Mouse (Mus musculus) ES-CJ7 (cell line): ENCODE measurements at regions not wholly inside any gene's neighbourhood (a gene's known extent, or its start where the extent isn't known, plus 50 kb on each side); places are given as distances from the start of the nearest gene placed in this dataset.

Experiments used
- DNase-seq: peaks from one replicate; pipeline ENCODE4 v3.0.0; 2011; ENCODE audit warnings: low read depth, low spot score

DNA sequence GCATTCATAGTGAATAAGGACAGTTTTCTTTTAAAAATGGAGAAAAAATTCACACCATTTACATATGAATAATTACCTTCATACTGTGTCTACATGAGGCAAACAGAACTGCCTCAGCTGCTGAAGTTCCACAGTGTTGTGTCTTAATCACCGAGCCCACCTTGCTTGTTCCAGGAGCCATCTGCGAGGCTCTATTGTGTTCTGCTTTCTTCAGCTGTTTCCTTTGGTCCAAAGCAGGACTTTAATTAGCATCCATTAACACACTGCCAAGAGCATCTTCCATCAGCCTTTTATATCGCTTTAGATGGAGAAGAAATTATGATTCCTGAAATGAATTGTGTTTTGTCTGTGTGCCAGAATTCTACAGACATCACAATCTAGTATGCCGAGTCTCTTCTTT is 3423.1 kb upstream of the Lrrc6 start:
- DNase-seq = no peak

DNA sequence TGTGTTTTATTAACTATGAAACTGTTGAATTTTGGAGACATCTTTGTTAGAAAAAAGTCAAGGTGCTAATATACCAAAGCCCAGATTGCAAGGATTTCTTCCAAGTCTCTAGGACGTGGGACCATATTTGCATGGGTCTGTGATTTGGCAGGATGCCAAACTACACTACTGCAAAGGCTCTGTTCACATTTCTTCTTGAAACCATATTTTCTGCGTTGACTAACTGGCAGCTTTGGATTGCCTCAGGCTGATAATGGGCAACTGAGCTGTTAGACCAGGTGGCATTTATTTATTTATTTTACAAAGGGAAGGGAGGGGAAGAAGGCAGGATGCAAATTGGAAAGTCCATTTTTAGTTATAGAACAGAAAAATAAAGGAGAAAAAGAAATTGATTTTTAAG is 3422.6 kb upstream of the Lrrc6 start:
- DNase-seq = no peak

DNA sequence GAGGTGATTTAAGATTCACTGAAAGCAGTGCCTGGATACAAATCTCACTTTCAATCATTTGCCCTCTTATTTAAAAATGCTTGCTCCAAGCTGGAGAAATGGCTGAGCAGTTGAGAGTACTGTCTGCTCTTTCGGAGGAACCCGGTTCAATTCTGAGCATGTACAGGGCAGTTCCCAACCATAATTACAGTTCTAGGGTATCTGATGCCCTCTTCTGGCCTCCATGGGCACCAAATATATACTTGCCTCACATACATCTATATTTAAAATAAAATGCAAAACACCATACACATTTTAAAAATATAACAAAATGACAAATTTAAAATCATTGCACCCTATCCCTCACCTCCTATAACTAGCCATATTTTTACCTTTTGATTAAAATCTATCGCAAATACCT is 3421.5 kb upstream of the Lrrc6 start:
- DNase-seq = peak; percentile 3

DNA sequence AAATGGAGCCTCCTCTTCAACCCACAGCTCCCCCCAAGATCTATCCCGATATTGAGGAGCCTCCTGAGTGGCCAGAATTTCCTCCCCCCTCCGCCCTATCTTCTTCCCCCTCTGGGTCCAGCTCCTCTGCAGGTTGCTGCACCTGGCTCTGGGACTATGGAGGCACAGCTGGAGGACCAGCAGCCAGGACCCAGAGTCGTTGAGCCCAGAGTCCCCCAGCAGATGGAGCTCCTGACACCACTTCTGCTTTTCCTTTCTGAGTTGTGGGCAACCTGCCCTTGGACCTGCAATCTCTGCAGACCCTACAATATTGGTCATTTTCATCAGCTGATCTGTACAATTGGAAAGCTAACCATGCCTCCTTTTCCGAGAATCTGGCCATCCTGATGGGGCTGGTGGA is 3385.1 kb upstream of the Lrrc6 start:
- DNase-seq = peak; percentile 9

DNA sequence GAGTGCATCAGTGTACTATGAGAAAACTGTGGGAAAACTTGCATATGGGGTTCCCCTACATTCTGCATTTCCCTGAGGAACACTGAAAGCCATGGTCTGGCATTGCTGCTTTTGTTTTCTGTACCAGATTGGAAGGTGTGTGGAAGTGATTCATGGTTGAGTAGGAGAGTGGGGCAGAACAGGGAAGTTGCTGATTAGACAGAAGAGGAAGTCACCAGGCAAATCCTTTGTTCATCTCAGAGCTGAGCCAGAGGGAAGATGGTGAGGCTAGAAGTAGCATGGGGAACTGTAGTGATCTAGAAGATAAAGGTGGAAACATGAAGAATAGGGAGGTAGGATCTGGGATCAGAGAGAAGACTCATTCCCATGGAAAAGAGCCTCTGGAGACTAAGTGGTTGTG is 3377.8 kb upstream of the Lrrc6 start:
- no peak for DNase-seq

DNA sequence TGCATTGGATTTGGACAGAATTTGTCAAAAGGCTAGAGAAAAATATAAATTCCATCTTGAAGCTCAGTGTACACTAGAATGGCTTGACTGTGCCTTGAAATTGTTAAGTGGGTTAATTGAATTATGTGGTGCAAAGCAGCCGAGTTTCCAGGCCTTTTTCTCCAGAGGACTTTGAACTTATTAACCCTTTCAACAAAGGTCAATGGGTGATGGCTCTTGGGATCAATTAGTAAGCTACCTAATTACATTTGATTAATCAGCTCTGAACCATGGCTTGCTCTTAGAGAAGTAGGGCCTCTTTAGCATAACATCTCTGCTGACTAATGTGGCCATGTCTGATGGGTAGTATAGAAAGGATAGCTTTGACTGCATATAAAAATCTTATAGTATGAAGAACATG is 3352.8 kb upstream of the Lrrc6 start:
- no peak for DNase-seq

DNA sequence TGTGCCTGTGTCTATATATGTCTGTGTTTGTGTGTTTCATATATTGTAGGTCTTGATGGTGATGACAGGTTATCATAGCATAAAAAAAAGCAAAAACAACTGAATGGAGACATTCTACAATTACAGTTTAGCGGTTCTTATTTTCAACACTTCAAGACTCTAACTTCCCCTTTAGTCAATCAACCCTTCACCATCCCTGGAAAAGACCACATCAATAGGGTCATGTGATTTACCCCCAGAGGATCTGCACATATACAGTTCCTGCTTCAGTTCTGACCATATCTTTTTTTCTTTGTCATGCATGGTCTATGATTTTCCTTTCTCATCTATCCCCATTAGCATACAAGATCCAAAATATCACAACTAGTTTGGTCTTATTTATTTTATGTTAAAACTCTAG is 3348.9 kb upstream of the Lrrc6 start:
- no peak for DNase-seq
